Mouse (Mus musculus) natural killer cell, adult 2 months (primary cell): Measurements from ENCODE around the gene Hmgcs2.

Experiments used
- DNase-seq, 2 experiments: peaks; one replicate each; pipeline ENCODE4 v3.0.0; 2022; ENCODE audit warnings: low spot score in 2 of 2

The Hmgcs2 gene

GRCm38 (mm10) chr3:98338584-98339041, 58.4 kb downstream of the Hmgcs2 start:
- peak; percentile 7 to 23 for DNase-seq

GRCm38 (mm10) chr3:98339097-98339705, 59.0 kb downstream of the Hmgcs2 start:
- DNase-seq: peak; percentile 3 to 20

- peak; percentile 68 to 74 for DNase-seq
These were observed 59.5 kb downstream of the Hmgcs2 start, which contains the start of gene Phgdh for GRCm38 (mm10) chr3:98339706-98340109. Phgdh (minus strand) TSS chr3:98339990.

- DNase-seq: no peak
These were observed 60.8 kb downstream of the Hmgcs2 start for GRCm38 (mm10) chr3:98340818-98341594.

- DNase-seq: no peak
These were observed 63.0 kb downstream of the Hmgcs2 start for GRCm38 (mm10) chr3:98343235-98343634.

GRCm38 (mm10) chr3:98348106-98348505, 67.9 kb downstream of the Hmgcs2 start:
- peak; percentile 58 to 71 for DNase-seq

GRCm38 (mm10) chr3:98348705-98349104, 68.5 kb downstream of the Hmgcs2 start:
- DNase-seq: peak in 1 of 2 experiments; percentile 12

GRCm38 (mm10) chr3:98353892-98354291, 73.7 kb downstream of the Hmgcs2 start:
- DNase-seq: peak; percentile 35 to 63

GRCm38 (mm10) chr3:98355344-98356025, 75.2 kb downstream of the Hmgcs2 start:
- no peak for DNase-seq

GRCm38 (mm10) chr3:98356026-98356365, 75.8 kb downstream of the Hmgcs2 start:
- no peak for DNase-seq

GRCm38 (mm10) chr3:98356632-98357370, 76.6 kb downstream of the Hmgcs2 start:
- DNase-seq: no peak
